Mouse (Mus musculus) thymus, adult 2 months (tissue): Measurements from ENCODE around the gene Tex37. TPM values are rescaled to one million over a fixed set of nuclear protein-coding genes. Genes with fewer than 3 reads are reported as not detected.

ENCODE experiments used
- DNase-seq: peaks from one replicate; pipeline ENCODE4 v3.0.0; 2021
- H3K27ac ChIP-seq: fragments of 200-500 bp; 2 replicates; pipeline ENCODE4 v1.5.1; 2012; ENCODE audit warnings: low read length, control low read depth; ENCODE audit not compliant: control insufficient read depth, insufficient read depth
- H3K27me3 ChIP-seq: fragments of 200-500 bp; 2 replicates; pipeline ENCODE4 v1.6.1; 2012; ENCODE audit warnings: mild to moderate bottlenecking, low read length, moderate library complexity, mixed read lengths; ENCODE audit not compliant: control insufficient read depth, insufficient read depth
- H3K36me3 ChIP-seq: fragments of 200-500 bp; 2 replicates; pipeline ENCODE4 v1.6.1; 2012; ENCODE audit warnings: mild to moderate bottlenecking, low read length, moderate library complexity; ENCODE audit not compliant: control insufficient read depth, insufficient read depth
- H3K4me1 ChIP-seq: fragments of 200-500 bp; replicated peaks from 2 replicates; pipeline ENCODE4 v1.6.1; 2012; ENCODE audit warnings: low read length; ENCODE audit not compliant: control insufficient read depth, insufficient read depth
- H3K4me3 ChIP-seq: fragments of 200-500 bp; 2 replicates; pipeline ENCODE4 v1.5.1; 2012; ENCODE audit warnings: mild to moderate bottlenecking, low read length, control low read depth, moderate library complexity; ENCODE audit not compliant: control insufficient read depth, insufficient read depth
- CTCF ChIP-seq: fragments of 200-500 bp; IDR thresholded peaks from 2 replicates; pipeline ENCODE4 v1.5.1; 2012; ENCODE audit warnings: mild to moderate bottlenecking, control low read depth, low read length, moderate library complexity, borderline replicate concordance; ENCODE audit not compliant: control insufficient read depth, poor library complexity, insufficient read depth; ENCODE audit errors: extremely low read depth
- POLR2A ChIP-seq: fragments of 200-500 bp; IDR thresholded peaks from 2 replicates; pipeline ENCODE4 v1.6.1; 2012; ENCODE audit warnings: mild to moderate bottlenecking, low read length, control low read depth, moderate library complexity; ENCODE audit not compliant: control insufficient read depth, poor library complexity, insufficient read depth; ENCODE audit errors: extremely low read depth
- WGBS: fragments of 180-500 bp; shearing (Covaris S2); methylation state at CpG from one replicate; pipeline ENCODE4 v1.1.7; 2018; 5-methylcytosine and 5-hydroxymethylcytosine counted together
- polyA plus RNA-seq: library from polyadenylated mRNA; depleted of rRNA; stranded (reverse); fragments of >200 nt; gene quantifications from 2 replicates; pipeline ENCODE4 v1.2.3, GENCODE M21; 2012

Gene Tex37
- polyA plus RNA-seq, 1 experiment = 0.26 TPM

- peaks cover 24% of the 10 kb centered on the region for H3K27me3 ChIP-seq
- H3K27ac ChIP-seq = no peak within 1 kb of the TSS
- peak; percentile 17 for DNase-seq
- no peak within 1 kb of the TSS for H3K4me3 ChIP-seq
- TF ChIP-seq POLR2A = no peak
- TF ChIP-seq CTCF = no peak
- 3% methylated on average over 63 of the region's 67 CpGs for WGBS
- H3K4me1 ChIP-seq = peaks cover 9% of the 10 kb centered on the region; the same call in 1 of the 2 replicates
- H3K36me3 ChIP-seq = no peaks in the 10 kb centered on the region
Measured at GRCm38 (mm10) chr6:70956285-70956912, 37.7 kb upstream of the Tex37 start, which contains the start of gene Foxi3. Foxi3 (plus strand) TSS chr6:70956531.

- Histone ChIP-seq H3K36me3 (no peaks in the 10 kb centered on the region), H3K4me3 (no peak overlapping the region), H3K4me1 (peaks cover 9% of the 10 kb centered on the region; the same call in 1 of the 2 replicates), H3K27me3 (peaks cover 24% of the 10 kb centered on the region), H3K27ac (no peak overlapping the region)
- TF ChIP-seq CTCF (no peak), POLR2A (no peak)
- 8% methylated on average over 12 of the region's 12 CpGs for WGBS
- DNase-seq = no peak
Measured at GRCm38 (mm10) chr6:70955841-70956240, 37.1 kb upstream of the Tex37 start.

- TF ChIP-seq CTCF = no peak
- Histone ChIP-seq H3K27me3 (peaks cover 24% of the 10 kb centered on the region), H3K27ac (no peak overlapping the region), H3K4me3 (no peak overlapping the region), H3K36me3 (no peaks in the 10 kb centered on the region), H3K4me1 (peaks cover 9% of the 10 kb centered on the region; the same call in 1 of the 2 replicates)
- 8% methylated on average over 14 of the region's 14 CpGs for WGBS
- DNase-seq = no peak
Measured at GRCm38 (mm10) chr6:70955291-70955800, 36.6 kb upstream of the Tex37 start.

- H3K4me3 ChIP-seq = no peak overlapping the region
- no peak for DNase-seq
- peaks cover 24% of the 10 kb centered on the region for H3K27me3 ChIP-seq
- WGBS = 9% methylated on average over 6 of the region's 6 CpGs
- peaks cover 9% of the 10 kb centered on the region; the same call in 1 of the 2 replicates for H3K4me1 ChIP-seq
- TF ChIP-seq POLR2A (no peak), CTCF (no peak)
- no peak overlapping the region for H3K27ac ChIP-seq
- no peaks in the 10 kb centered on the region for H3K36me3 ChIP-seq
Measured at GRCm38 (mm10) chr6:70954040-70954439, 35.3 kb upstream of the Tex37 start.

- TF ChIP-seq CTCF = no peak
- TF ChIP-seq POLR2A = no peak
- H3K27ac ChIP-seq = no peak overlapping the region
- H3K27me3 ChIP-seq = peaks cover 24% of the 10 kb centered on the region
- no peak for DNase-seq
- no peaks in the 10 kb centered on the region for H3K36me3 ChIP-seq
- 75% methylated on average over 7 of the region's 7 CpGs for WGBS
- peaks cover 9% of the 10 kb centered on the region; the same call in 1 of the 2 replicates for H3K4me1 ChIP-seq
- no peak overlapping the region for H3K4me3 ChIP-seq
Measured at GRCm38 (mm10) chr6:70953274-70953673, 34.5 kb upstream of the Tex37 start.

GRCm38 (mm10) chr6:70931801-70932200 lies 13.1 kb upstream of the Tex37 start:
- TF ChIP-seq POLR2A (no peak), CTCF (no peak)
- no peaks in the 10 kb centered on the region for H3K27me3 ChIP-seq
- whole genome bisulfite sequencing = 94% methylated on average over 2 of the region's 2 CpGs

More at GRCm38 (mm10) chr6:70931801-70932200, 13.1 kb upstream of the Tex37 start:
- H3K4me3 ChIP-seq = no peak overlapping the region
- no peak for DNase-seq
- H3K27ac ChIP-seq = no peak overlapping the region
- H3K4me1 ChIP-seq = no peaks in the 10 kb centered on the region
- no peaks in the 10 kb centered on the region for H3K36me3 ChIP-seq
